Mouse (Mus musculus): Measurements from ENCODE around the gene Ckap4.

DNA sequence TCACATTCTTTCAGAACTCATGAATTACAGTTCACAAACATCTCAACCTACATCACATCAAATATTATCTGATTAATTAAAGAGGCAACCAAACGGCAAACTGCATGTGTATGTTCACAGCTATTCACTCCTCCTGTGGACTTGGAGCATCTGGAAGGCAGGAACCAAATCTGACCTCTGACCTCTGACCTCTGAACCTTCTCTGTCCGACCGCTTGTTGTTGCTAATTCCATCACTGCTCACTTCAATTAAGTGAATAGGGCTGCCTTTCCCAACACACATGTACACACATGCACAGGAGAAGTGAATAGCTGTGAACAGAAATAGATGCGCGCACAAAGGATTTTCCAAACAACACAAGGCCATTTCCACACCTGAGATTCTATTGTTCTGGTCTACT is 28.3 kb upstream of the Ckap4 start:
- no peak for TF ChIP-seq CTCF (IDR thresholded peaks at IDR 0.05)
- TF ChIP-seq EP300 (IDR thresholded peaks at IDR 0.05), result no peak
